Mouse (Mus musculus) stomach, postnatal 0 days (tissue): Measurements from ENCODE around the gene Rnf217.

ENCODE experiments used
- CTCF ChIP-seq: IDR thresholded peaks from 2 replicates; pipeline ENCODE4 v1.5.1; 2016; ENCODE audit warnings: antibody characterized with exemption, low read depth, mild to moderate bottlenecking, moderate library complexity
- EP300 ChIP-seq: optimal IDR thresholded peaks from 2 replicates; pipeline ENCODE3; 2016; ENCODE audit warnings: antibody characterized with exemption

- no peak for TF ChIP-seq CTCF
- TF ChIP-seq EP300 = no peak
Observed at GRCm38 (mm10) chr10:31600116-31600515, 8.9 kb downstream of the Rnf217 start.
